Mouse (Mus musculus): Measurements from ENCODE around the gene Aqp12.

DNA sequence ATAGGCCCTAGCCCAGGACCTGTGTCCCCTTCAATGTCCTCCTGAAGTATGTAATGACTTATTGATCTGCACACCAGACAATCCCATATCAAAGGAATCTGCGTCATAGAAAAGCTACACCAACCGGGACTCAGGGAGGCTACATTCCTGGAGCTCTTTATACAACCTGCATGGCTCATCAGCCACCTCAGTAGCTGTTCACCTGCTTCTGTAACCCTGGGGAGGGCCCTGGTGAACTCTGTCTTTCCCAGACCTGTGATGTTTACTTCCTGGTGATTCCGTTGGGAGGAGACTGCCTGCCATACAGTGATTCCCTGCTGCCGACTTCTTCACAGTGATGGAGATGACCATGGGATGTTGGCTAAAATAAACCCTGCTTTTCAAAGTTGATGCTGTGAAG, 17.2 kb upstream of the Aqp12 start:
- TF ChIP-seq MAX (IDR thresholded peaks at IDR 0.05) (no peak), CTCF (IDR thresholded peaks at IDR 0.05; ENCODE audit: control insufficient read depth, insufficient read depth, insufficient read length) (no peak), USF1 (IDR thresholded peaks at IDR 0.05; ENCODE audit: low read depth) (no peak)

All from C2C12 (cell line).